In genomic region chr16:31662556-31663378, GRCm38 (mm10) we compare ENCODE assay signal across 7 mouse cellular contexts. TPM values are rescaled to one million over a fixed set of nuclear protein-coding genes. Genes with fewer than 3 reads are reported as not detected.
DNase-seq lines count a peak whose midpoint lies in the region; ATAC-seq and TF ChIP-seq lines count a peak whose summit lies in the region.

No protein-coding gene starts in this region.

- DNase-seq in testis, postnatal 14 days (ENCODE audit: low spot score): no peak
- DNase-seq in liver, adult 2 months (ENCODE audit: extremely low read depth, low read depth, low spot score): no peak
- no peak for DNase-seq in cerebellum, postnatal 4 days (ENCODE audit: low spot score in 2 of 2)

- H3K4me2 ChIP-seq in forebrain, embryonic 12.5 days: peak overlapping the region; percentile 72
- H3K4me2 ChIP-seq in stomach, embryonic 16.5 days (ENCODE audit: low read depth, low read length): peak overlapping the region; percentile 86

- no peak for TF ChIP-seq CTCF in testis, adult 2 months (IDR thresholded peaks at IDR 0.05; ENCODE audit: control insufficient read depth, insufficient read depth, insufficient replicate concordance, low read depth, low read length)
- TF ChIP-seq CTCF in liver, adult 2 months (IDR thresholded peaks at IDR 0.05; ENCODE audit: low read depth, low read length): no peak

- H3K79me2 ChIP-seq in liver, adult 2 months (ENCODE audit: control insufficient read depth, insufficient read depth, low read length): peaks cover 7% of the 10 kb centered on the region; the same call in 1 of the 2 replicates

- no peaks in the 10 kb centered on the region; the same call in 1 of the 2 replicates for H3K36me3 ChIP-seq in testis, adult 2 months (ENCODE audit: control insufficient read depth, insufficient read depth, low read length)
- H3K36me3 ChIP-seq in forebrain, embryonic 12.5 days (replicated peaks): peaks cover 14% of the 10 kb centered on the region
- no peaks in the 10 kb centered on the region; the same call in 1 of the 2 replicates for H3K36me3 ChIP-seq in liver, adult 2 months (ENCODE audit: control insufficient read depth, insufficient read depth, low read length)
- H3K36me3 ChIP-seq in stomach, embryonic 16.5 days (ENCODE audit: control insufficient read depth, insufficient read depth, low read length): peaks cover 4% of the 10 kb centered on the region; the same call in 1 of the 2 replicates

- H3K4me3 ChIP-seq in testis, adult 2 months (ENCODE audit: control insufficient read depth, low read depth, low read length): peak overlapping the region; percentile 94
- peak overlapping the region; percentile 94 for H3K4me3 ChIP-seq in forebrain, embryonic 12.5 days (replicated peaks)
- peak overlapping the region; percentile 67 for H3K4me3 ChIP-seq in liver, adult 2 months (ENCODE audit: insufficient read depth, low read depth, low read length)
- H3K4me3 ChIP-seq in stomach, embryonic 16.5 days (replicated peaks; ENCODE audit: low read length): peak overlapping the region; percentile 95

- no peaks in the 10 kb centered on the region for H3K9me3 ChIP-seq in forebrain, embryonic 12.5 days
- no peaks in the 10 kb centered on the region for H3K9me3 ChIP-seq in stomach, embryonic 16.5 days (replicated peaks; ENCODE audit: control insufficient read depth, low read length)

- ATAC-seq in forebrain, embryonic 12.5 days (ENCODE audit: low FRiP score): no peak
- no peak for ATAC-seq in stomach, embryonic 16.5 days (ENCODE audit: insufficient read depth, low FRiP score)
- ATAC-seq in erythroid progenitor cell, adult 5-6 weeks (replicated peaks; ENCODE audit: low FRiP score, poor library complexity, severe bottlenecking): no peak

- peak overlapping the region; percentile 89 for H3K9ac ChIP-seq in forebrain, embryonic 12.5 days
- peak overlapping the region; percentile 45 for H3K9ac ChIP-seq in liver, adult 2 months (ENCODE audit: low read depth, low read length)
- H3K9ac ChIP-seq in stomach, embryonic 16.5 days (ENCODE audit: low read length): peak overlapping the region; percentile 98

- no peak for TF ChIP-seq POLR2A in testis, adult 2 months (IDR thresholded peaks at IDR 0.05; ENCODE audit: control insufficient read depth, low read depth, low read length)
- no peak for TF ChIP-seq POLR2A in liver, adult 2 months (IDR thresholded peaks at IDR 0.05; ENCODE audit: extremely low read depth, insufficient read depth, low read length)

- peak overlapping the region; percentile 80 for H3K27ac ChIP-seq in testis, adult 2 months (ENCODE audit: control insufficient read depth, insufficient read depth, low read depth, low read length)
- peak overlapping the region; percentile 96 for H3K27ac ChIP-seq in forebrain, embryonic 12.5 days
- H3K27ac ChIP-seq in liver, adult 2 months (replicated peaks; ENCODE audit: insufficient read depth, low read depth, low read length): peak overlapping the region; percentile 24; the same call in 1 of the 2 replicates
- peak overlapping the region; percentile 95 for H3K27ac ChIP-seq in stomach, embryonic 16.5 days (ENCODE audit: low read length)

- peaks cover 8% of the 10 kb centered on the region for H3K4me1 ChIP-seq in testis, adult 2 months (ENCODE audit: control insufficient read depth, insufficient read depth, low read length)
- peaks cover 27% of the 10 kb centered on the region for H3K4me1 ChIP-seq in forebrain, embryonic 12.5 days
- peaks cover 11% of the 10 kb centered on the region for H3K4me1 ChIP-seq in liver, adult 2 months (ENCODE audit: control insufficient read depth, insufficient read depth, low read length)
- peaks cover 18% of the 10 kb centered on the region for H3K4me1 ChIP-seq in stomach, embryonic 16.5 days (ENCODE audit: control insufficient read depth, insufficient read depth, low read length)

- no peaks in the 10 kb centered on the region for H3K27me3 ChIP-seq in testis, adult 2 months (ENCODE audit: control insufficient read depth, insufficient read depth, low read length)
- H3K27me3 ChIP-seq in forebrain, embryonic 12.5 days: peaks cover 12% of the 10 kb centered on the region; the same call in 1 of the 2 replicates
- no peaks in the 10 kb centered on the region for H3K27me3 ChIP-seq in liver, adult 2 months (ENCODE audit: control insufficient read depth, insufficient read depth, low read length)
- H3K27me3 ChIP-seq in stomach, embryonic 16.5 days (ENCODE audit: control insufficient read depth, insufficient read depth, low read length): no peaks in the 10 kb centered on the region

- WGBS in forebrain, embryonic 12.5 days: 13% methylated on average over 22 of the region's 22 CpGs
- 23% methylated on average over 22 of the region's 22 CpGs for WGBS in liver, adult 2 months
- 13% methylated on average over 22 of the region's 22 CpGs for WGBS in stomach, embryonic 16.5 days

RNA-seq across cellular contexts. Expression of gene Dlg1, which starts 0.5 kb away (rescaled TPM):
- 9.3 and 12.9 TPM in 2 replicates for polyA plus RNA-seq in testis, adult 2 months (2012; rRNA removed)
- polyA plus RNA-seq in forebrain, embryonic 12.5 days (2016; fragmentation: Nextera tagmentation; extraction: Ambion mirVana): 29.5 and 39.8 TPM in 2 replicates
- 42.7 and 52.4 TPM in 2 replicates for total RNA-seq in liver, adult 2 months (2014; rRNA removed)
- 9.5 and 10.8 TPM in 2 replicates for polyA plus RNA-seq in liver, adult 2 months (2012; rRNA removed)
- 24.7 and 26.6 TPM in 2 replicates for polyA plus RNA-seq in stomach, embryonic 16.5 days (2015; fragmentation: Nextera tagmentation; extraction: Ambion mirVana)
- total RNA-seq in erythroid progenitor cell, adult 5-6 weeks (2015; ENCODE audit: low replicate concordance): 29.3 and 38.6 TPM in 2 replicates
- 36.5 and 63.0 TPM in 2 replicates for total RNA-seq in erythroid progenitor cell, adult 5-6 weeks (2017; ENCODE audit: low replicate concordance)

Comparison
In these comparisons a context has a peak if more than half of its experiments do, and no peak if none do; other contexts are left out.
1. H3K27ac ChIP-seq: peak in every context shown above with its lines; median percentile 96 in forebrain, embryonic 12.5 days; 95 in stomach, embryonic 16.5 days; 80 in testis, adult 2 months; 24 in liver, adult 2 months.
2. H3K9ac ChIP-seq: peak in every context shown above with its lines; median percentile 98 in stomach, embryonic 16.5 days; 89 in forebrain, embryonic 12.5 days; 45 in liver, adult 2 months.